Mouse (Mus musculus): Measurements from ENCODE around the gene Xrcc6.

Xrcc6 gene

DNA sequence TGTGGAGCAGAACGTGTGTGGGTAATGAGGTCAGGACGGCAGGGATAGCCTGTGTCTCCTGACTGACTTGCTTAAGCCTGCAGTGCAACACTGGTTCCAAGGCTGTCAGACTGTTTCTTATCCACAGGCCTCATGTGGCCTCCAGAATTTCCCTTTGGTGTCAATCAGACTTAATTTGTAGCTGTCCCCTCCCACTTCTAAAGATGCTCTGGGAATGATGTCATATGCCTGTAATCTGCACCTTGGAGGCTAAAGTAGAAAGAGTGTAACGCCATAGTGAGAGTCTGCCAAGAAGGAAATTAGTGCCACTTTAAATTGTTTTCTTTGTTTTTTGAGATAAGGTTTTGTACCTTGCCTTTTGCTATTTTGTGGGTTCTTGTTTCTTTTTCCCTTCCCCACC, 31.7 kb downstream of the Xrcc6 start:
- DNase-seq (ENCODE audit: low read depth) = no peak

DNA sequence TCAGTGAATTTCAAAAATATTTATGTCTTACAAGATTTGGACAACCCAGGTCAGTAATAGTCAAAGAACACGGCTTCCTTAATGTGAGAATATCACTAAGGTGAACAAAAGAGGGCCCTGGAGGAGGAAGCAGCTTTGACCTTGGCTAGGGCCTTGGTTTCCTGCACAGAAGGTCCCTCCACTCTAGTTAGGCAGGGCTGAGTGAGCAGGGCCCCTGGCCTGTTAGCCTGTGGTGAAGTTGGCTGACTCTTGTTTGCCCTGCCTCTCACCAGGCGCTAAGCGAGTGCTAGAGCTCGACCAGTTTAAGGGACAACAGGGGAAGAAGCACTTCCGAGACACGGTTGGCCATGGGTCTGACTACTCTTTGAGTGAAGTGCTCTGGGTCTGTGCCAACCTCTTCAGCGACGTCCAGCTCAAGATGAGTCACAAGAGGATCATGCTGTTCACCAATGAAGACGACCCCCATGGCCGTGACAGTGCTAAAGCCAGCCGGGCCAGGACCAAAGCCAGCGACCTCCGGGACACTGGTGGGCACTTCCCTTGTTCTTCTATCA, 35.0 kb downstream of the Xrcc6 start:
- peak; percentile 28 for DNase-seq (ENCODE audit: low read depth)

DNA sequence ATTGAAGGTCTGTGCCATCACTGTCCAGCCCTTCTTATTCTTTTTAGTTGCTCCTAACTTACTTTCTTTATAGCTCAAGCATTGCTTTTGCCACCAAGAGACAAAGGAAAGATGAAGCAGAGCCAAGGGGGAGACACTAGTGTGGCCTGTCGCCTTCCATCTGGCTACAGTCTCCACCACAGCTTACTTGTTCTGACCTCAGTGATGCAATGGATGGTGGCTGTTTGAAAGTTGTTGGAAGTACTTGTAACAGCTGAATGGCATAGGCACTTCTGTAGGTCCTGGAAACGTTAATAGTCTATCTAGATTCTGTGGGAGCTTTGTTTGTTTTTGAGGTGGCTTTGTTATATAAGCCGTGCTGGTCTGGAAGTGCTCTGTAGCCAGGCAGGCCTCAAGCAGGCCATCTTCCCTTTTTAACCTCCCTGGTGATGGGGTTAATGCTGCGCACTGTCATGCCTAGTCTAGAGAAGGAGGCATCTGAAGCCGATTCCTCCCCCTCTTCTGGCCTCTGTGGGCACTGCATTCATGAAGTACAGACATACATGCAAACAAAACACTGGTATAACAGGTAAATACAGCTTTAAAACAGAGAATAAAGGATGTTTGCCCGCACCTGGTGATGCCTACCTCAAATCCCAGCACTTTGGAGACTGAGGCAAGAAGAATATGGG, 36.5 kb downstream of the Xrcc6 start:
- DNase-seq (ENCODE audit: low read depth) = no peak

DNA sequence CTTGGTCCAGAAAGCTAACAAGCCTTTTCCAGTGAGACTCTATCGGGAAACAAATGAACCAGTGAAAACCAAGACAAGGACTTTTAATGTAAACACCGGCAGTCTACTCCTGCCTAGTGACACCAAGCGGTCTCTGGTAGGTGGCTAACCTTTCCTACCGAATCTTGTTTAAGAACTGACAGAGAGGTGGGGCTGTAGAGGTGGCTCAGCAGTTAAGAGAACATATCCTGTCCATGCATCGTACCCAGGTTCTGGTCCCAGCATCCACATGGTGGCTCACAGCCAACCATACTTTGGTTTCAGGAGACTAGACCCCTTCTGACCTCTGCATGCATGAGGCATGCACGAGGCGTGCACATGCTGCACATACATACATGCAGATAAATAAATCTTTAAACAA, 39.6 kb downstream of the Xrcc6 start:
- DNase-seq (ENCODE audit: low read depth) = no peak

DNA sequence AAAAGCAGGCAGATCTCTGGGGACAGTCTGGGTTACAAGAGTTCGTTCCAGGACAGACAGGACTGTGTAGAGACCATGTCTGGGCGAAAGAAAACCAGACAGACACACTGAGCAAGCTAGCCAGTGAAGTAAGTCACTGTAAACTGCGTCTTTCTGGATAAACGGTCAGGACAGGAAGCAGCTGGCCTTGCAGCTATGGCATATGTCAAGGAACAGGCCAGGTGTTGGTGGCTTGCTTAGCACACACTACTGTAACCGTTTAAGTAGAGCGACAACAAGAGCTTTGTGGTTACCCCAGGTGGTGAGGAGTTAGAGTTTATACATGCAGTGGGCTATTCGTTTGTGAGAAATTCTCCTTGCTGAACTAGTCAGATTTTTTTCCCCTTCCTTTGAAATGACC, 40.1 kb downstream of the Xrcc6 start:
- DNase-seq (ENCODE audit: low read depth) = no peak

DNA sequence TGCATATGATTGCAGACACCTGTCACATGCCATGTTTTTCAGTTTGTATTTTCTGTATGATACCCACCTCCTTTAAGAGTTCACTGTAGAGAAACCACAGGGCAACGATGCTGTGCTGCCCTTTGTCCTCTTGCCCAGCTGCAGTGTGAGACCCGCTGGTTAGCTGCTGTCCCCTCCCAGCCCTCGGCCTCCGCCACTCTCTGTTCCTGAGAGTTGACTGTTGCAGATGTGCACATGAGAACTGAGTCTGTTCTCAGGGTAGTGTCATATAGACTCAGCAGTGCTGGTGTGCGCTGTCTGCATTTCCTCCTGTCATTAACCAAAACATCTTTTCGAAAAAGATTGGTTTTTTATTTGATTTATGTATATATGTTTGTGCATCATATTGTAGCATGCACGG, 44.8 kb downstream of the Xrcc6 start:
- no peak for DNase-seq (ENCODE audit: low read depth)

DNA sequence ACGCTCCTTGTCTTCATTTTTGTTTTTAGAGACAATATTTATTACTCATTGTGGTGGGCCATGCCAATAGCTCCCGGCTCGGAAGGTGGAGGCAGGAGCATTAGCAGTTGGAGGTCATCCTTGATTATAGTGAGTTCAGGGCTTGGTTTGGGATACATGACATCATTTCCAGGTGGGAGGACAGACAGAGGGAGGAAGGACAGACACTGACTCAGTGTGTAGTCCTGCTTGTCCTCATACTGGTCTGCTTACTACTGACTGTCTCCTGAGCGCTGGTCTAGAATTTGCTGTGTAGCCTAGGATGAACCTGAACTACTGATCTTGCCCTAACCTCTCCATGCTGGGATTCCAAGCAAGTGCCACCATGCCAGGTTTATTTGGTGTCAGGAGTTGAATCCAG, 46.1 kb downstream of the Xrcc6 start, which contains the start of gene Desi1:
Gene Desi1, minus strand, starts transcription at position 101 of the 400 bp plus-strand sequence.
- DNase-seq (ENCODE audit: low read depth) = no peak

DNA sequence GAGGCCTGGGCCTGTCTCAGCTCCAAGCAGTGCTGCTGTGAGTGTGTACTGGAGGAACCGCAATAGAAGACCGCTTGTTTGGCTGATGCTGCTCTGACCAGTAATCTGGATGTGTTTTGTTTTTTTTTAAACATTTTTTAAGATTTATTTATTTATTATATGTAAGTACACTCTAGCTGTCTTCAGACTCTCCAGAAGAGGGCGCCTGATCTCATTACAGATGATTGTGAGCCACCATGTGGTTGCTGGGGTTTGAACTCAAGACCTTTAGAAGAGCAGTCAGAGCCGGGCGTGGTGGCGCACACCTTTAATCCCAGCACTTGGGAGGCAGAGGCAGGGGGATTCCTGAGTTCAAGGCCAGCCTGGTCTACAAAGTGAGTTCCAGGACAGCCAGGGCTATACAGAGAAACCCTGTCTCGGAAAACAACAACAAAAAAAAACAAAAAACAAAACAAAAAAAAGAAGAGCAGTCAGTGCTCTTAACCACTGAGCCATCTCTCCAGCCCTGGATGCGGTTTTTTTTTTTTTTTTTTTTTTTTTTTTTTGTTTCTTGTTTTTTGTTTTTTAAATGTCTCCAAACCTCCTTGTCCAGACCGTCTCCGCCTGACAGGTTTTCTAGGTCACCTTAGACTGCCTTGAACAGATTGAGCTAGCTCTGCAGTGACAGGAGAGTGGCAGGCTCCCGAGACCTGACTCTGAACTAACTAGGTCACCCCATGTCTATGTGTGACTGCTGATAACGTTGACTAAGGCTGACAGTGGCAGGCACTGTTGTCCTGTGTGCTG, 48.5 kb downstream of the Xrcc6 start:
- DNase-seq (ENCODE audit: low read depth) = peak; percentile 78

DNA sequence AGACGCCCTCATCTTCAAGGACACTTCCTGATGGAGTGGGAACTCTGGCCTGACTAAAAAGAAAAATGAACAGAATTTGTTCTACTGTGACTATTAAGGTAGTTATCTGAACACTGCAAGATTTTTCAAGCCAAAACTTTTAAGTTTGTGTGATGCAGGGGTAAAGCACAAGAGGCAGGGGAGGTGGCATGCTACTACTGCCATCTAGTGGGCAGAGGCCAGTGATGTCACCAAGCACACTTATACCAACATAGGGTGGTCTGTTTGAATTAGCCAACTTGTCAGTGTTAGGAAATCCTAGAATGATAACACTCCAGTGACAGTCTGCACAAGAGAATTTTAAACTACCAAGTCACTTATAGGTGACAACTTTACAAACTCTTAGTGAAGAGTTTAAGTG, 53.0 kb downstream of the Xrcc6 start:
- peak; percentile 77 for DNase-seq (ENCODE audit: low read depth)

DNA sequence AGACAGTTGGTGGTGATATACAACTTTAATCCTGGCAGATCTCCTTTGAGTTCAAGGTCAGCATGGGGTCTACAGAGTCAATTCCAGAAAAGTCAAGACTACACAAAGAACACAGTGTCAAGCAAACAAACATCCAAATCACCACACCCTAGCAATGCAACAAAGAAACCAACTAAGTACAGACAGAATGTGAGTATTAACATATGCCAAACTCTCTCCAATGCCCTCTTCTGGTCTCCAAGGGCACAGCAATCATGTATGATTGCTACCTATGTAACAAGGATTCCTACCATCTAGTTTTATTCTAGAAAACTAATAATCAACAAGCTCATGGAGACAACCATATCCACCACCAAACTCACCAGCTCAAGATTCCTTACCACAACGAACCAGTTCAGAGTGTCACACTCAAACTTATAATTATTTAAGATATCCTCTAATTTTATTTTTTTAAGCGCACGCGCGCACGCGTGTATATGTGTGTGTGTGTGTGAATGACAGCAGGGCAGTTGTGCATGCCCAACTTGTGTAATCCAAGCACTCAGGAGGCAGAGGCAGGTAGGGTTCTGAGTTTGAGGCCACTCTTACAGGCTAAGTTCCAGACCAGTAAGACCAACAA, 56.6 kb downstream of the Xrcc6 start:
- DNase-seq (ENCODE audit: low read depth) = peak; percentile 66

DNA sequence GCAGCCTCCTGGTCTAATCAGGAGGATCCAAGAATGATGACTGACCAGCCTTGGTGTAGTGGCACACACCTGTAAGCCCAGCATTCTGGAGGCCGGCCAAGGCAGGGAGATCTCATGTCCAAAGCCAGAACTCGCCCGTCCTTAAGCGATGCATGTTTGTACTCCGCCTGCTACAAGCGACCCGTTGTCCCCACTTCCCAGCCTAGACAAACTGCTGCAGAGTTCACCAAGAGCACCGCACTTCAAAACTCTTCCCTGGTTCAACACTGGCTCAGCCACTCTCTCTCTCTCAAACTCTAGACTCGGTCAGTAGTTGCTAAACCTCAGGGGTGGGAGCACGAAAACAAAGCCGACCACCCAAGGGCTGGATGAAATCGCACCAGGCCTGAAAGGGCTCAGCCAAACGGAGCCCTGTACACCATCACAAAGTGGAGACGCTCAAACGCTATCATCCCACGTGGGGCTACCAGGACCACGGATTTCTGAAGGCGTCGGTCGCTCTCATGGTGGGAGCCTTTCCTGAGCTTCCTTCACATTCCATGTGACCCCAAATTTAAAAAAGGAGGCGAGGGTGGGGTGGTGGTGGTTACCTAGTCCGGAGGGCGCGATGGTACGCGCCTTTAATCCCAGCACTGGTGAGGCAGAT, 58.7 kb downstream of the Xrcc6 start:
- DNase-seq (ENCODE audit: low read depth) = peak; percentile 21

DNA sequence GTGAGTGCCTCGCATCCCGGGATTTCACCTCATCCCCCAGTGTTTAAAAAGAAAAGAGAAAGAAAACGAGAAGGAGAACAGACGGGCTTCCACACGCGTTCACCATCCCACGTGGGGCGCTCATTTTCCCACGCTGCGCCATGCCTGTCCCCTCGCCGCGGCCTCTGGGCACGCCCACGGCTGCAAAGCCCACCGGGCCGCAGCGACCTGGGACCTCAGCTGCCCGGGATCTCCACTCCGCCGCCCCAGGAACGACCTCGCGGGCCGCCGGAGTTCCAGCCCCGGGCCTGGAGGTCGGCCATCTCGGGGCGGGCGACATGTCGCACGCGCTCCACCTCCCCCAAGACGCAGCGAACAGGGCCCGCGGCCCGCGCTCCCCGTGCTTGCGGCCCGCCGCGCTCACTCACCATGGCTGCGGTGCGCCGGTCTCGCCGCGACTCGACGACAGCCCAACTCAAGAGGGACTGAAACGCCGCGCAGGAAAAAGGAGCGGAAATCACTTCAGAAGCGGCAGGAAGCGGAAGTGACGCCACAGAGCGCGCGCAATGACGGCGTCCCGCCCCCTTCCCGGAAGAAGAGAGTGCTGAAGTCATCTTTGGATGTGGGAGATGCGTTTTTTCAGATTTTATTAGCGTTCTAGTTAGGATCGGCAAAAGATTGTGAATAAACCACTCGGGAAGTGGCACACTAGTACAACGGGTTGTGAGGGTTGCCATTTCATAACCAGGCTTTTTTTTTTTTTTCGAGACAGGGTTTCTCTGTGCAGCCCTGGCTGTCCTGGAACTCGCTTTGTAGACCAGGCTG, 59.6 kb downstream of the Xrcc6 start, which contains the start of gene Snu13:
Gene Snu13, minus strand, starts transcription at position 519 of the 804 bp plus-strand sequence.
- DNase-seq (ENCODE audit: low read depth) = peak; percentile 93

DNA sequence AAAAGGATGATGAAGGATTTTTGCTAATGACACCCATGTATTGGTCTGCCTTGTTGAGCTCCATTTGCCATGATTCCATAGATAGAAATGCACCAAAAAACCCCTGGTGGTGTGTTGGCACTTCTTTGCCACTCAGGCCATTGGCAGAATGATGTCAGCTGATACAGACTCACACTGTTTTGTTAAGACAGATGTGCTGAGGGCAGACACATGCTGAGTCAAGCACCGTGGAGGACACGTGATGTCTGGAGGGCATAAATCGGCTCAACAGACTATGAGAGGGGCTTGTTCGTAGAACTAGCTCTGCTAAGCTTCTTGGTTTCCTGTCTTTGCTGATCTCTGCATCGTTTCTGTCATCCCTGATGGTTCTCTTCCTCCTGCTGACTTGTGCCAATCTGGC, 64.9 kb downstream of the Xrcc6 start:
- peak; percentile 63 for DNase-seq (ENCODE audit: low read depth)

DNA sequence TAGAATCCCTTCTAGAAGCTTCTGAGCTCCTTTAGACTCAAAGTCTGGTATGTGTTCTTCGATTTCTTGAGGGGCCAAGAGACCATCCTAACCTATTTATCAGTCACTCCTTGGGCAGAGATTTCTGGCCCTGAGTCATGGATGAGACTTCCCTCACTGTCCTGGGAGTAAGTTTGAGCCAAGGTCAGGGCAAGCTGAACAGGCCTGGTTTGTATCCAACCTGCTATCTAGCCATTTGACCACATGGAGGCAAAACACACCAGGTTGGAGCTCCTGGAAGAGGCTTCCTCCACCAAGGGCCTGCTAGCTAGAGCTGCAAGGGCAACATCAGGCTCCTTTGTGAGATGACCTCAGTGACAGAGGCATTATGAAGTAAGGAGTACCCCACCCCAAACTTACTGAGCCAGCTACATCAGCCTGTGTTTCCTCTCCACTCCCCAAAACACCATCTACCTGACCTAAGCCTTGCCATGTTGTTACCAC, 71.1 kb downstream of the Xrcc6 start, which contains the start of gene 4930407I10Rik:
Gene 4930407I10Rik, plus strand, starts transcription at position 433 of the 483 bp plus-strand sequence.
- no peak for DNase-seq (ENCODE audit: low read depth)

DNA sequence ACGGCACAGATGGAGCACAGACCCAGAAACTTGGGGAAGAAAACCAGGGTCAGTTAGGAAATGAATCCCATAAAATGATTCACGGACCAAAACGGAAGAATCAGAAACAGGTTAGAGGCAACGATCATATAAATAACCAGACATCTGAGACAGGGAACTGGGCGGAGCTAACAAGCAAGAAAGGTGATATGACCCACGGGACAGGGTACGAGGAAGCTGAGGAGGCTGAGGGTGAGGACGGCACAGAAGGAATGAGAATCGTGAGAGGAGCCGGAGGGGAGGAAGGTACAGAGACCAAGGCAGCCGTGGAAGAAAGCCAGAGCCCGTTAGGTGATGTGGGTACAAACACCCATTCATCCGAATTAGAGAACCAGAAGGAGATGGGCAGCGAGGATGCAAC, 76.3 kb downstream of the Xrcc6 start:
- no peak for DNase-seq (ENCODE audit: low read depth)

DNA sequence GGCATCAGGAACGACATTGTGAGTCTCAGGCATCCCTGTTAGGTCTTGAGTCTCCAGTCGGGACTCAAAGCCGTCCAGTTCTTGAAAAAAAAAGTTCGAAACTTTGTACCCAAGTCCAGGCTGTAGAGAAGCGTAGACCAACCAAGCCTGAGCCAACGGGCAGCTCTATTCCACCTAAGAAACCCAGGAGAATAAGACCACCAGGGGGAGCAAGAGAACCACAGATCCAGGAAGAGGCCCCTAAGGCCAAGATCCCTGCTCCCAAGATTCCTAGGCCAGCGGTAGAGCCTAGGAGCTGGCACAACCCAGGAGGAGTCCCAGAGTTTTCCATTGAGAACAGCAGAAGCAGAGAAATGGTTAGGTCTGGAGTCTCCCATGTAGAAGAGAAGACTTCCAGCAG, 77.9 kb downstream of the Xrcc6 start:
- DNase-seq (ENCODE audit: low read depth) = peak; percentile 88

DNA sequence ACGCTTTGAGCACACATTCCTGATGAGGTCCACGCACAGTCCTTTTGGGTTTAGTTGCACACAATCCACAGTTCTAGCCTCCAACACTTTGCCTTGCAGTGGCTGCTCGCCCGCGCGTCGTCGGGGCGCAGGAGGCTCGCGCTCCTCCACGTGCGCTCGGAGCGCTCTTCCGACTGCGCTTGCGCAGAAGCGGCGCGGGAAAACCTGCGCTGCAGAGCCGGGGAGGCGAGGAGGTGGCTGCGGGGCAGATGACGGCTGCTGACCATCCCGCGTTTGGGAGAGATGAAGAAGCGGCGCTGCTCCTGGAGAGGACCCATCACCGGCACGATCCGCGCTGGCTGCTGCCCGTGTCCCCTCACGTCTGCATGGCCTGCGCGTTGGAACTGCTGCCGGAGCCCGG, 82.3 kb downstream of the Xrcc6 start, which contains the start of gene Mei1:
Gene Mei1, plus strand, starts transcription at position 99 of the 400 bp plus-strand sequence.
- DNase-seq (ENCODE audit: low read depth) = no peak

DNA sequence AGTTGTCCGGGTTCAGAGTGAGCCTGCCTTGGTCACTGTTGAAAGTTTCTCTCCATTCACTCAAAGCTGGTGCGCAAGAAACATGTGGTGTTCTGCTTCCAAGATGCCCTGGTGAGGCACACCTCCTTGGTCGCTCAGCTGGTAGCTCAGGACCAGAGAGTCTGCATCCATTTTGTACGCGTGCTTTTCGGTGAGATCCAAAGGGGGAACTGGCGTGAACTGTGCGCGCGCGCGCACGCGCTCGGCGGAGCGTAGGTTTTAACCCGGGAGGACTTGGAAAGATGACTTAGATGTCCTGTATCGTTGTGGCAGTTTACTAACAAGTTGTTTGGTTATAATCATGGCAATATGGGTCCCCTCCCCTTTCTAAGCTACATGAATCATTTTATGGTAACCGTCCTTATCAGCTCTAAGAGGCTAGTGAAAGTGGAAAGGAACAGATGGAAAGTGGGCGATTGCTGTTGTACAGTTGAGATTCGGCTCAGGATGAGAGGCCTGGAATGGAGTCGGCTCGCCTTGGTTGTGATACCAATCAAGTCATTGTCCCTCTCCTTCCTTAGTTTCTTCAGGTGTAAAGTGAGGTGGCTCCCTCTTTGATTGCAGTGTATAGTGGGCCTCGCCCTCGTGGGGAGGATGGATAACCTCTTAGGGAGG, 84.3 kb downstream of the Xrcc6 start:
- DNase-seq (ENCODE audit: low read depth) = no peak

DNA sequence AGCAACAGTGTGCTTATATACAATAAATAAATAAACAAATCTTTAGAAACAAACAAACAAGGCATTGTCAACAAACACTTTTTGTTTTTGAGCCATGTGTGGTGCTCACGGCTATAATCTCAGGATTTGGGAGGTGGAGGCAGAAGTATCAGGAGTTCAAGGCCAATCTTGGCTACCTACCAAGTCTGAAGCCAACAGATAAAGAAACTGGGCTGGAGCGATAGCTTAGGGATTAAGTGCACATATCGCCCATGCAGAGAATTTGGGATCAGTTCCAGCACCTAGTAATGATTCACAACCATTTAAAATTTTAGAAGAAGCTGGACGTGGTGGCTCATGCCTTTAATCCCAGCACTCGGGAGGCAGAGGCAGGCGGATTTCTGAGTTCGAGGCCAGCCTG, 85.9 kb downstream of the Xrcc6 start:
- DNase-seq (ENCODE audit: low read depth) = no peak

DNA sequence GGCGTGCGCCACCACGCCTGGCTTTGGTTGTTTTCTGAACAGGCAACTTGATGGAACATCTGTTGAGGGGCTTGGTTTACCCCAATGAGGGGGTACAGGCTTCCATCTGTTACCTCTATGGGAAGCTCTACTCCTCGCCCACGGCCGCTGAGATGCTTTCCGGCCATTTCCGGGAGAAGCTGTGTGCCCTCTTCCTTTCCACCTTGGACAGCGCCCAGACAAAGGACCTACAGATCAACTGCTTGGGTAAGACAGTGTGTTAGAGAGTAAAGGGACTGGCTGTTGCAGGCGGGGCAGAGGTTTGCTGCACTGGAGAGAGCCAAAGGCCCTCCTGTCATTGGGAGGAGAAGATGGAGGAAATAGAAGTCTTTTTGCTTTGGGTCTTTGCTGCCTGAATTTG, 92.2 kb downstream of the Xrcc6 start:
- DNase-seq (ENCODE audit: low read depth) = peak; percentile 56

Measured in NIH3T3 (cell line).